ENCODE assay signal across 9 mouse cellular contexts in the genomic region with DNA sequence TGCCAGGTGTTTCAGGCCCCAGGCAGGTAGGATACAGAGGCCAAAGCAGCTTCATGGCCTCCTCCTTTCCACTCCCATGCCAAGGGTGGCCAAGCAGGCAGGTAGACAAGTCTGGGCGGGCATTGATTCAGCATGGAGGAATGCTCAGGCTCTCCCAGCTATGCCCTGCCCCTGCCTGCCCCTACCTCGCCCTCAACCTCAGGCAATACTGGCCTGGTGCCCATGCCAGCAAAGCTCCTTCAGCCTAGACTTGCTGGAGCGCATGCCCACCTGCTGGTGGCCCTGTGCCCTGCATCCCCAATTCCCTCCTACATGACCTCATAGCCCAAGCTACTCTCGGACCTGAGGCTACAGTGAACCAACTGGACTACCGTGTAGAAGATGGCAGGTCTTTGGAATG. TPM values are rescaled to one million over a fixed set of nuclear protein-coding genes. Genes with fewer than 3 reads are reported as not detected.
A peak's percentile ranks its signal among the peaks of the same experiment; 100 is the strongest.
DNase-seq lines count a peak whose midpoint lies in the region; ATAC-seq and TF ChIP-seq lines count a peak whose summit lies in the region.
"Had no signal": no experiment of that assay in that cellular context is flagged by ENCODE, and none has a peak within 500 bp of the region (broad histone marks: within the 10 kb centered on the region; RNA-seq: fewer than 3 reads in every experiment).

No protein-coding gene starts in this region.

- H3K27ac ChIP-seq in lung, embryonic 14.5 days (ENCODE audit: low read depth), result no peak overlapping the region
- no peak overlapping the region for H3K27ac ChIP-seq in hindbrain, embryonic 10.5 days

- 73% methylated on average over 5 of the region's 5 CpGs for WGBS in lung, embryonic 14.5 days
- WGBS in hindbrain, embryonic 10.5 days, result 75% methylated on average over 5 of the region's 5 CpGs

- H3K4me2 ChIP-seq in lung, embryonic 14.5 days, result no peak overlapping the region
- H3K4me2 ChIP-seq: limb, embryonic 12.5 days had no signal

- ATAC-seq in lung, embryonic 14.5 days (ENCODE audit: insufficient read depth), result no peak

- DNase-seq in cerebellum, postnatal 10 days, result peak; percentile 52 to 56
- no peak for DNase-seq in cerebellum, postnatal 36 days
- DNase-seq in thymus, postnatal 4 days, result peak; percentile 66
- DNase-seq in thymus, postnatal 0 days (ENCODE audit: low spot score), result no peak
- DNase-seq in lung, embryonic 14.5 days, result peak; percentile 40
- DNase-seq in natural killer cell, adult 2 months (ENCODE audit: low spot score in 2 of 2), result no peak
- no peak for DNase-seq in hindbrain, embryonic 10.5 days (ENCODE audit: low spot score)
- DNase-seq in layer of hippocampus, postnatal 14 days (ENCODE audit: low spot score in 2 of 2), result no peak

- H3K27me3 ChIP-seq in lung, embryonic 14.5 days (ENCODE audit: insufficient read depth, low read length), result no peaks in the 10 kb centered on the region
- H3K27me3 ChIP-seq in hindbrain, embryonic 10.5 days (ENCODE audit: insufficient read depth, poor library complexity, severe bottlenecking), result peaks cover 4% of the 10 kb centered on the region; the same call in 1 of the 2 replicates
- H3K27me3 ChIP-seq: limb, embryonic 12.5 days had no signal

- H3K4me1 ChIP-seq in lung, embryonic 14.5 days (ENCODE audit: insufficient read depth), result peaks cover 18% of the 10 kb centered on the region
- peaks cover 30% of the 10 kb centered on the region for H3K4me1 ChIP-seq in hindbrain, embryonic 10.5 days (replicated peaks)

- no peaks in the 10 kb centered on the region for H3K9me3 ChIP-seq in lung, embryonic 14.5 days (ENCODE audit: low read depth, low read length)
- H3K9me3 ChIP-seq in hindbrain, embryonic 10.5 days, result no peaks in the 10 kb centered on the region
- H3K9me3 ChIP-seq: limb, embryonic 12.5 days had no signal

- no peak overlapping the region for H3K9ac ChIP-seq in lung, embryonic 14.5 days
- H3K9ac ChIP-seq: limb, embryonic 12.5 days had no signal

- no peak overlapping the region for H3K4me3 ChIP-seq in lung, embryonic 14.5 days (ENCODE audit: low read depth, low read length)
- H3K4me3 ChIP-seq in hindbrain, embryonic 10.5 days, result no peak overlapping the region
- H3K4me3 ChIP-seq: limb, embryonic 12.5 days had no signal

- peak; percentile 70 for TF ChIP-seq CTCF in lung, embryonic 14.5 days (IDR thresholded peaks at IDR 0.05; ENCODE audit: low read depth)

- no peaks in the 10 kb centered on the region for H3K36me3 ChIP-seq in lung, embryonic 14.5 days (ENCODE audit: insufficient read depth)
- no peaks in the 10 kb centered on the region for H3K36me3 ChIP-seq in hindbrain, embryonic 10.5 days
- H3K36me3 ChIP-seq: limb, embryonic 12.5 days had no signal

RNA-seq across cellular contexts. Expression of a gene that starts 2.7 kb away (rescaled TPM):
- polyA plus RNA-seq in thymus, postnatal 0 days (2015; fragmentation: Nextera tagmentation; extraction: Ambion mirVana), result 0.34 and 0.75 TPM in 2 replicates
- not detected in 2 replicates for polyA plus RNA-seq in lung, embryonic 14.5 days (2014; fragmentation: Nextera tagmentation; extraction: Ambion mirVana)
- polyA plus RNA-seq in hindbrain, embryonic 10.5 days (2016; fragmentation: Nextera tagmentation; extraction: Ambion mirVana), result not detected in 2 replicates
- total RNA-seq in layer of hippocampus, postnatal 14 days (2021), result not detected

RNA-seq across cellular contexts. Expression of a gene that starts 4.3 kb away (rescaled TPM):
- polyA plus RNA-seq in thymus, postnatal 0 days (2015; fragmentation: Nextera tagmentation; extraction: Ambion mirVana), result 14.1 and 14.3 TPM in 2 replicates
- polyA plus RNA-seq in lung, embryonic 14.5 days (2014; fragmentation: Nextera tagmentation; extraction: Ambion mirVana), result 0.86 and 1.6 TPM in 2 replicates
- polyA plus RNA-seq in hindbrain, embryonic 10.5 days (2016; fragmentation: Nextera tagmentation; extraction: Ambion mirVana), result 1.2 and 1.3 TPM in 2 replicates
- total RNA-seq in layer of hippocampus, postnatal 14 days (2021), result under 1 TPM in 1 of 2 experiments, not detected in 1; 0.37 TPM

RNA-seq across cellular contexts. Expression of a gene that starts 23.3 kb away (rescaled TPM):
- 655 and 664 TPM in 2 replicates for polyA plus RNA-seq in thymus, postnatal 0 days (2015; fragmentation: Nextera tagmentation; extraction: Ambion mirVana)
- 98.0 and 99.6 TPM in 2 replicates for polyA plus RNA-seq in lung, embryonic 14.5 days (2014; fragmentation: Nextera tagmentation; extraction: Ambion mirVana)
- polyA plus RNA-seq in hindbrain, embryonic 10.5 days (2016; fragmentation: Nextera tagmentation; extraction: Ambion mirVana), result 17.9 and 19.4 TPM in 2 replicates
- 1 to 10 TPM; 4.2 to 4.7 TPM for total RNA-seq in layer of hippocampus, postnatal 14 days (2021)

RNA-seq across cellular contexts. Expression of a gene that starts 49.5 kb away (rescaled TPM):
- polyA plus RNA-seq in thymus, postnatal 0 days (2015; fragmentation: Nextera tagmentation; extraction: Ambion mirVana), result 395 and 403 TPM in 2 replicates
- 239 and 240 TPM in 2 replicates for polyA plus RNA-seq in lung, embryonic 14.5 days (2014; fragmentation: Nextera tagmentation; extraction: Ambion mirVana)
- 159 and 198 TPM in 2 replicates for polyA plus RNA-seq in hindbrain, embryonic 10.5 days (2016; fragmentation: Nextera tagmentation; extraction: Ambion mirVana)
- 100 to 1,000 TPM; 304 to 345 TPM for total RNA-seq in layer of hippocampus, postnatal 14 days (2021)

RNA-seq across cellular contexts. Expression of a gene that starts 54.9 kb away (rescaled TPM):
- polyA plus RNA-seq in thymus, postnatal 0 days (2015; fragmentation: Nextera tagmentation; extraction: Ambion mirVana), result 5.1 TPM in 1 of 2 replicates, not detected in the other
- polyA plus RNA-seq in lung, embryonic 14.5 days (2014; fragmentation: Nextera tagmentation; extraction: Ambion mirVana), result 3.0 TPM in 1 of 2 replicates, not detected in the other
- 1.5 TPM in 1 of 2 replicates, not detected in the other for polyA plus RNA-seq in hindbrain, embryonic 10.5 days (2016; fragmentation: Nextera tagmentation; extraction: Ambion mirVana)
- total RNA-seq in layer of hippocampus, postnatal 14 days (2021), result under 1 TPM in 1 of 2 experiments, not detected in 1; 0.71 TPM

Comparison
In these comparisons a context has a peak if more than half of its experiments do, and no peak if none do; other contexts are left out.
1. DNase-seq: peak in cerebellum, postnatal 10 days (2 of 2), thymus, postnatal 4 days (single experiment) and lung, embryonic 14.5 days (single experiment); none in cerebellum, postnatal 36 days (0 of 2), thymus, postnatal 0 days (single experiment), natural killer cell, adult 2 months (0 of 2), hindbrain, embryonic 10.5 days (single experiment) and layer of hippocampus, postnatal 14 days (0 of 2).